Mouse (Mus musculus): ENCODE data around the gene Sltm. TPM values are rescaled to one million over a fixed set of nuclear protein-coding genes. Genes with fewer than 3 reads are reported as not detected.

Sltm gene
- total and polyA plus RNA-seq, 3 experiments, result 44.0 to 70.0 (median 62.3) TPM

GRCm38 (mm10) chr9:70590775-70591174 is 48.2 kb downstream of the Sltm start (continued):
- TF ChIP-seq GABPA (IDR thresholded peaks at IDR 0.05; ENCODE audit: low read depth, low read length), result no peak
- no peak; the same call in 1 of the 2 replicates for TF ChIP-seq SMC3 (IDR thresholded peaks at IDR 0.05; ENCODE audit: low read depth, low read length)

- Histone ChIP-seq H3K79me2 (ENCODE audit: control insufficient read depth, insufficient read depth, low read length, poor library complexity) (no peaks in the 10 kb centered on the region), H3K9ac (ENCODE audit: control insufficient read depth, low read depth, low read length, poor library complexity, severe bottlenecking) (peak overlapping the region; percentile 45), H3K9me3 (replicated peaks; ENCODE audit: insufficient read depth, low read length) (no peaks in the 10 kb centered on the region), H3K27me3 (ENCODE audit: control insufficient read depth in 1 of 2, insufficient read depth in 2 of 2, low read length in 2 of 2) (no peaks in the 10 kb centered on the region), H3K36me3 (ENCODE audit: control insufficient read depth in 1 of 2, insufficient read depth in 2 of 2, low read length in 2 of 2) (peaks cover 23 to 27% of the 10 kb centered on the region in 2 experiments), H3K4me1 (ENCODE audit: control insufficient read depth in 1 of 2, insufficient read depth in 2 of 2, low read length in 2 of 2) (peaks cover 17 to 22% of the 10 kb centered on the region in 2 experiments), H3K4me3 (ENCODE audit: control insufficient read depth in 1 of 2, insufficient read depth in 1 of 2, low read depth in 2 of 2, low read length in 2 of 2) (no peak overlapping the region), H3K27ac (ENCODE audit: control insufficient read depth, low read depth, low read length) (peak overlapping the region; percentile 91)
- DNase-seq (ENCODE audit: low read depth, low spot score), result peak; percentile 80
- peak; percentile 86 to 87 for TF ChIP-seq EP300 (IDR thresholded peaks at IDR 0.05; ENCODE audit: low read depth in 1 of 2, low read length in 2 of 2)
- TF ChIP-seq CTCF (IDR thresholded peaks at IDR 0.05 in 2 of 3, conservative IDR thresholded peaks at IDR 0.05 in 1 of 3; ENCODE audit: control insufficient read depth in 1 of 3, insufficient read depth in 1 of 3, low read depth in 2 of 3, low read length in 3 of 3, poor library complexity in 1 of 3, severe bottlenecking in 1 of 3), result no peak
- TF ChIP-seq GABPA (IDR thresholded peaks at IDR 0.05; ENCODE audit: low read depth, low read length), result no peak
- no peak for TF ChIP-seq RAD21 (IDR thresholded peaks at IDR 0.05; ENCODE audit: low read depth, low read length)
- no peak for TF ChIP-seq SMC3 (IDR thresholded peaks at IDR 0.05; ENCODE audit: low read depth, low read length)
- TF ChIP-seq USF1 (IDR thresholded peaks at IDR 0.05; ENCODE audit: low read depth, low read length), result no peak
- no peak for TF ChIP-seq MAX (IDR thresholded peaks at IDR 0.05; ENCODE audit: low read length)
- TF ChIP-seq MYC (IDR thresholded peaks at IDR 0.05; ENCODE audit: low read depth, low read length), result 0 out of 2 replicates have a peak, but pooled peaks have one; percentile 39
- TF ChIP-seq JUND (IDR thresholded peaks at IDR 0.05; ENCODE audit: low read depth, low read length), result 0 out of 2 replicates have a peak, but pooled peaks have one; percentile 68
- peak; percentile 65 for TF ChIP-seq TAL1 (IDR thresholded peaks at IDR 0.05; ENCODE audit: low read length)
- TF ChIP-seq ETS1 (IDR thresholded peaks at IDR 0.05; ENCODE audit: low read depth, low read length), result peak; percentile 57
- TF ChIP-seq MXI1 (IDR thresholded peaks at IDR 0.05; ENCODE audit: low read depth, low read length), result no peak
- peak; percentile 61; the same call in 1 of the 2 replicates for TF ChIP-seq TBP (IDR thresholded peaks at IDR 0.05; ENCODE audit: low read depth, low read length)
- TF ChIP-seq KAT2A (conservative IDR thresholded peaks at IDR 0.05; ENCODE audit: low read depth, low read length), result no peak
- TF ChIP-seq UBTF (IDR thresholded peaks at IDR 0.05; ENCODE audit: borderline replicate concordance, insufficient read depth, low read depth, low read length), result no peak
- TF ChIP-seq NRF1 (IDR thresholded peaks at IDR 0.05; ENCODE audit: insufficient read depth, low read depth, low read length, poor library complexity, severe bottlenecking), result no peak
- no peak for TF ChIP-seq POLR2AphosphoS5 (IDR thresholded peaks at IDR 0.05; ENCODE audit: borderline replicate concordance, low read depth, low read length)
- TF ChIP-seq POLR2A (IDR thresholded peaks at IDR 0.05; ENCODE audit: control insufficient read depth in 1 of 2, insufficient read depth in 1 of 2, low read depth in 1 of 2, low read length in 2 of 2, poor library complexity in 1 of 2), result no peak
- peak; percentile 76 for TF ChIP-seq RCOR1 (IDR thresholded peaks at IDR 0.05; ENCODE audit: low read depth, low read length)
- no peak for TF ChIP-seq HCFC1 (IDR thresholded peaks at IDR 0.05; ENCODE audit: low read depth, low read length)
- TF ChIP-seq SIN3A (IDR thresholded peaks at IDR 0.05; ENCODE audit: low read length), result no peak; the same call in 1 of the 2 replicates
- no peak for TF ChIP-seq USF2 (IDR thresholded peaks at IDR 0.05; ENCODE audit: borderline replicate concordance in 1 of 2, insufficient read depth in 1 of 2, low read depth in 1 of 2, low read length in 2 of 2)
- TF ChIP-seq MYB (IDR thresholded peaks at IDR 0.05; ENCODE audit: low read depth, low read length), result peak; percentile 74
- no peak for TF ChIP-seq POLR2AphosphoS2 (IDR thresholded peaks at IDR 0.05; ENCODE audit: low read length)
- no peak for TF ChIP-seq MAFK (IDR thresholded peaks at IDR 0.05; ENCODE audit: borderline replicate concordance, low read depth, low read length)
- TF ChIP-seq CHD2 (IDR thresholded peaks at IDR 0.05; ENCODE audit: low read length), result peak; percentile 24; the same call in 1 of the 2 replicates
- no peak for TF ChIP-seq ZMIZ1 (IDR thresholded peaks at IDR 0.05; ENCODE audit: low read depth, low read length)
- TF ChIP-seq BHLHE40 (IDR thresholded peaks at IDR 0.05; ENCODE audit: borderline replicate concordance, low read depth, low read length), result no peak
- peak; percentile 79 for TF ChIP-seq TCF12 (IDR thresholded peaks at IDR 0.05; ENCODE audit: low read depth, low read length)
- no peak for TF ChIP-seq MAZ (IDR thresholded peaks at IDR 0.05; ENCODE audit: low read depth, low read length)
- 0 out of 2 replicates have a peak, but pooled peaks have one; percentile 7 for TF ChIP-seq ELF1 (IDR thresholded peaks at IDR 0.05; ENCODE audit: low read depth, low read length)
- peak; percentile 68; the same call in 1 of the 2 replicates for TF ChIP-seq GATA1 (IDR thresholded peaks at IDR 0.05; ENCODE audit: low read depth, low read length)
- no peak for TF ChIP-seq E2F4 (IDR thresholded peaks at IDR 0.05; ENCODE audit: borderline replicate concordance, low read depth, low read length)
- TF ChIP-seq ZNF384 (IDR thresholded peaks at IDR 0.05; ENCODE audit: low read depth, low read length), result peak; percentile 61
- TF ChIP-seq NELFE (IDR thresholded peaks at IDR 0.05; ENCODE audit: low read depth, low read length), result no peak
- no peak for TF ChIP-seq ZC3H11A (IDR thresholded peaks at IDR 0.05; ENCODE audit: low read depth, low read length)
Measured at GRCm38 (mm10) chr9:70591486-70591885, 48.9 kb downstream of the Sltm start.
